Mouse (Mus musculus) mouse embryonic stem cell (cell line): Measurements from ENCODE around the gene Fam8a1.

ENCODE experiments used
- in situ Hi-C, 2 experiments: fragments of 300-500 bp; cut with MboI; formaldehyde crosslinking; loops; 1 replicate in 1 of 2; 3 replicates in 1 of 2; pipeline ENCODE4 v1.14.3; 2019 to 2020; ENCODE audit warnings: low sequenced_read_pairs in 2 of 2, low pct_unique_long_range_greater_than_20kb in 1 of 2, mixed read lengths in 1 of 2; ENCODE audit not compliant: unreplicated experiment in 1 of 2

Fam8a1 gene

GRCm38 (mm10) chr13:46663461-46663964 lies 5.8 kb upstream of the Fam8a1 start:
- in situ Hi-C loops: loop anchor here in 1 of 2 experiments (5.0 kb wide), 1 partner anchor 351 kb away; no protein-coding TSS in a partner anchor

GRCm38 (mm10) chr13:46669620-46670271 lies 424 bp downstream of the Fam8a1 start:
- in situ Hi-C loops: no loop called here

GRCm38 (mm10) chr13:46670514-46670913 lies 1.2 kb downstream of the Fam8a1 start:
- in situ Hi-C loops: no loop called here

GRCm38 (mm10) chr13:46674601-46675000 lies 5.3 kb downstream of the Fam8a1 start:
- in situ Hi-C loops: no loop called here

GRCm38 (mm10) chr13:46677721-46678120 lies 8.4 kb downstream of the Fam8a1 start:
- in situ Hi-C loops: loop anchor here in 1 of 2 experiments (25.0 kb wide), 1 partner anchor 410 kb away; no protein-coding TSS in a partner anchor

GRCm38 (mm10) chr13:46682921-46683320 lies 13.6 kb downstream of the Fam8a1 start:
- in situ Hi-C loops: loop anchor here in 1 of 2 experiments (25.0 kb wide), 1 partner anchor 404 kb away; no protein-coding TSS in a partner anchor

GRCm38 (mm10) chr13:46683370-46683769 lies 14.0 kb downstream of the Fam8a1 start:
- in situ Hi-C loops: loop anchor here in 1 of 2 experiments (25.0 kb wide), 1 partner anchor 404 kb away; no protein-coding TSS in a partner anchor

GRCm38 (mm10) chr13:46690559-46691241 lies 21.4 kb downstream of the Fam8a1 start:
- in situ Hi-C loops: loop anchor here in 1 of 2 experiments (25.0 kb wide), 1 partner anchor 397 kb away; no protein-coding TSS in a partner anchor

GRCm38 (mm10) chr13:46695296-46695908 lies 26.1 kb downstream of the Fam8a1 start:
- in situ Hi-C loops: loop anchor here in 1 of 2 experiments (25.0 kb wide), 1 partner anchor 392 kb away; no protein-coding TSS in a partner anchor

- in situ Hi-C loops: loop anchor here in 1 of 2 experiments (25.0 kb wide), 1 partner anchor 391 kb away; no protein-coding TSS in a partner anchor
These were observed 26.6 kb downstream of the Fam8a1 start for GRCm38 (mm10) chr13:46695932-46696331.

- in situ Hi-C loops: loop anchor here in 1 of 2 experiments (25.0 kb wide), 1 partner anchor 391 kb away; no protein-coding TSS in a partner anchor
These were observed 27.5 kb downstream of the Fam8a1 start for GRCm38 (mm10) chr13:46696788-46697187.

GRCm38 (mm10) chr13:46699372-46699771 lies 30.1 kb downstream of the Fam8a1 start:
- in situ Hi-C loops: loop anchor here in 1 of 2 experiments (25.0 kb wide), 1 partner anchor 388 kb away; no protein-coding TSS in a partner anchor

- in situ Hi-C loops: no loop called here
These were observed 32.2 kb downstream of the Fam8a1 start for GRCm38 (mm10) chr13:46701486-46701885.

- in situ Hi-C loops: no loop called here
These were observed 33.8 kb downstream of the Fam8a1 start for GRCm38 (mm10) chr13:46703138-46703537.

GRCm38 (mm10) chr13:46713486-46713885 lies 44.2 kb downstream of the Fam8a1 start:
- in situ Hi-C loops: no loop called here

- in situ Hi-C loops: no loop called here
These were observed 46.8 kb downstream of the Fam8a1 start for GRCm38 (mm10) chr13:46715976-46716639.

GRCm38 (mm10) chr13:46718893-46719400 lies 49.6 kb downstream of the Fam8a1 start:
- in situ Hi-C loops: no loop called here

- in situ Hi-C loops: no loop called here
These were observed 51.7 kb downstream of the Fam8a1 start for GRCm38 (mm10) chr13:46721009-46721408.
